Mouse (Mus musculus) CH12.LX (cell line): ENCODE results near the gene Csnk2a2.

Experiments used
- E2F4 ChIP-seq: IDR thresholded peaks from 2 replicates; pipeline ENCODE4 v1.6.1; 2011; ENCODE audit warnings: low read depth, low read length, improper control_type of control experiment; ENCODE audit not compliant: insufficient replicate concordance
- EP300 ChIP-seq: IDR thresholded peaks from 2 replicates; pipeline ENCODE4 v1.6.1; 2011; ENCODE audit warnings: low read length, improper control_type of control experiment
- ETS1 ChIP-seq: conservative IDR thresholded peaks from 2 replicates; pipeline ENCODE4 v1.6.1; 2012; ENCODE audit warnings: low read depth, mild to moderate bottlenecking, inconsistent platforms, low read length, improper control_type of control experiment, moderate library complexity
- KAT2A ChIP-seq: IDR thresholded peaks from 2 replicates; pipeline ENCODE4 v1.6.1; 2012; ENCODE audit warnings: low read length, improper control_type of control experiment, inconsistent platforms; ENCODE audit not compliant: insufficient replicate concordance
- POLR2A ChIP-seq: IDR thresholded peaks from 2 replicates; pipeline ENCODE4 v1.6.1; 2011; ENCODE audit warnings: low read depth, mild to moderate bottlenecking, improper control_type of control experiment, low read length
- POLR2AphosphoS2 ChIP-seq: IDR thresholded peaks from 2 replicates; pipeline ENCODE4 v1.6.1; 2011; ENCODE audit warnings: low read depth, low read length, improper control_type of control experiment
- SMC3 ChIP-seq: IDR thresholded peaks from 2 replicates; pipeline ENCODE4 v1.6.1; 2011; ENCODE audit warnings: low read depth, low read length, improper control_type of control experiment
- USF1 ChIP-seq: IDR thresholded peaks from 2 replicates; pipeline ENCODE4 v1.6.1; 2014; ENCODE audit warnings: low read depth, mild to moderate bottlenecking, inconsistent platforms, low read length, improper control_type of control experiment
- USF2 ChIP-seq: conservative IDR thresholded peaks from 2 replicates; pipeline ENCODE4 v1.6.1; 2011; ENCODE audit warnings: low read depth, low read length, improper control_type of control experiment

- TF ChIP-seq E2F4 (no peak), ETS1 (no peak), EP300 (no peak), POLR2A (no peak), POLR2AphosphoS2 (no peak), USF2 (no peak), SMC3 (no peak), KAT2A (no peak), USF1 (no peak)
Observed at GRCm38 (mm10) chr8:95495444-95495843, 5.6 kb upstream of the Csnk2a2 start.
